Mouse (Mus musculus): Measurements from ENCODE around the gene Armcx3. TPM values are rescaled to one million over a fixed set of nuclear protein-coding genes. Genes with fewer than 3 reads are reported as not detected.
"Not testable (repeated sequence)": the region's sequence is repeated elsewhere in the genome, so short reads cannot be mapped to it uniquely, and the experiment has no call there.

Gene Armcx3
- polyA plus RNA-seq, 1 experiment: 24.2 TPM

DNA sequence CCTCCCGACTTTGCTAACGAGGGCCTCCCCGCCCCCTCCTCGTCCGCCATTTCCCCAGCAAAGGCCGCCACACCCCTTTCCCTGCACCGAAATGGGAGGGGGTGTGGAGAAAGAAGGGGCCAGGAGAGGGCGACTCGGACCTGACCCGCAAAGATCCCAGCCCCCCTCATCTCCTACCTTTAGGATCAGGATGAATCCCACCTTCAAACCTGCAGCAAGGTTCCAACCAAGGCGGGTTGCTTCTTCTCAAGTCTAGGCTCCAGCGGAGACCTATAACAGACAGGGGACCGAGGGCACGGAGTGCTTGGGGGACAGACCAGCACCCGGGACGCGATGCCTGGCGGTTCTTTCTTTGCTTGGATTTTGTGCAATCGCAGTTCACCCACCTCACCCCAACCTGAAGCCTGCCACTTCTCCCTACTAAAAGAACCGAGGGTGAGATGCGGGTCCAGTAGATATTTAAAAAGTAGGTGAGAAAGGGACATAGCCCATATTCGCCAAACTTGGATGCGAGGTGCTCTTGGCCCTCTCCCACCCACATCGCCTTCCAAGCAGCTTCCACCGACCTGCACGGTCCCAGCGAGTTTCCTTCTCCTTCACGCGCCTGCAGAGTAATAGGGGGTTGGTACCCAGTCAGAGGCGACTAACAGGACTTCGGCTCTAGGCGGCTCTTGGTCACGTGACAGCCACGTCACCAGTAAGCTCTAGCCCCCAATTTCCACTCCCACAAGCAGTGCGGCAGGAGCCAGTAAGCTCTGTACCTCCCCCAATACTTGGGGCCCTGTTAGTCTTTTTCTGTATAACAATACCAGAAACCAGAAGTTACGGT is 5.4 kb upstream of the Armcx3 start, which contains the start of gene Armcx6:
Armcx6 (minus strand) TSS at position 654 of the 829 bp plus-strand sequence.
- TF ChIP-seq TCF3 (IDR thresholded peaks at IDR 0.05; ENCODE audit: insufficient read length, low read depth) (no peak), POLR2AphosphoS2 (IDR thresholded peaks at IDR 0.05; ENCODE audit: insufficient read length, low read depth) (peak; percentile 61), MYOD1 (IDR thresholded peaks at IDR 0.05; ENCODE audit: control insufficient read depth in 1 of 3, insufficient read length in 2 of 3, low read depth in 2 of 3) (no peak), SRF (IDR thresholded peaks at IDR 0.05; ENCODE audit: control insufficient read depth, insufficient read length, low read depth) (no peak), USF1 (IDR thresholded peaks at IDR 0.05; ENCODE audit: low read depth) (peak; percentile 84), REST (IDR thresholded peaks at IDR 0.05; ENCODE audit: insufficient read depth, insufficient read length) (no peak), POLR2A (IDR thresholded peaks at IDR 0.05; ENCODE audit: insufficient read length, low read depth) (peak; percentile 69), E2F4 (IDR thresholded peaks at IDR 0.05; ENCODE audit: insufficient read depth) (no peak), MYOG (IDR thresholded peaks at IDR 0.05; ENCODE audit: control insufficient read depth in 1 of 3, insufficient read depth in 1 of 3, insufficient read length in 2 of 3, low read depth in 2 of 3) (no peak), TCF12 (IDR thresholded peaks at IDR 0.05; ENCODE audit: insufficient read depth, poor library complexity, severe bottlenecking) (no peak), MAX (IDR thresholded peaks at IDR 0.05; ENCODE audit: low read depth) (no peak), CEBPB (IDR thresholded peaks at IDR 0.05; ENCODE audit: insufficient read depth, poor library complexity, severe bottlenecking) (no peak)

DNA sequence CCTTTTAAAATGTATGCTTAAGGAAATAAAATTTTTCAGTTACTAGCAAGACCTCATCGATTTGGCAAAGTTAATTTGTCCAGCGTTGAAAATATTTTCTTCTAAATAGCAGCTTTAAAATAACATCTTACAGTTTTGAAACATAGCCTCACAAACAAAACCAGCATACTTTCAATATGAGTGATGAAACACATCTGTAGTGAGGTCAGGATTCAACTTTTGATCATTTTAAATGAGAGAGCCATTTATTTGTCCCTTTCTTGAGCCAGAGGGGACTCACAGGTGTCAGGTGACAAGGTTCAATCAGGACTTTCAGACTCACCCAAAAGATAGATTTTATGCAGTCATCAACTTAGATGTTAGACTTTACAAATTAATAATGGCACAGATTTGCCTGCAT is 4.5 kb upstream of the Armcx3 start:
- Histone ChIP-seq H3ac (ENCODE audit: control insufficient read depth, insufficient read length) (no peak overlapping the region), H3K27me3 (ENCODE audit: control insufficient read depth, insufficient read depth, insufficient read length) (no peaks in the 10 kb centered on the region), H3K4me3 (peak overlapping the region; percentile 31), H3K79me2 (ENCODE audit: control insufficient read depth, insufficient read depth) (no peaks in the 10 kb centered on the region), H3K36me3 (ENCODE audit: control insufficient read depth, insufficient read depth) (no peaks in the 10 kb centered on the region), H3K4me2 (ENCODE audit: low read depth) (peak overlapping the region; percentile 85)
- TF ChIP-seq POLR2AphosphoS2 (IDR thresholded peaks at IDR 0.05; ENCODE audit: insufficient read length, low read depth) (no peak), TCF3 (IDR thresholded peaks at IDR 0.05; ENCODE audit: insufficient read length, low read depth) (no peak), CEBPB (IDR thresholded peaks at IDR 0.05; ENCODE audit: insufficient read depth, poor library complexity, severe bottlenecking) (no peak), POLR2A (IDR thresholded peaks at IDR 0.05; ENCODE audit: insufficient read length, low read depth) (no peak), USF1 (IDR thresholded peaks at IDR 0.05; ENCODE audit: low read depth) (no peak), MYOG (IDR thresholded peaks at IDR 0.05; ENCODE audit: control insufficient read depth in 1 of 3, insufficient read depth in 1 of 3, insufficient read length in 2 of 3, low read depth in 2 of 3) (no peak), MYOD1 (IDR thresholded peaks at IDR 0.05; ENCODE audit: control insufficient read depth in 1 of 3, insufficient read length in 2 of 3, low read depth in 2 of 3) (no peak), SRF (IDR thresholded peaks at IDR 0.05; ENCODE audit: control insufficient read depth, insufficient read length, low read depth) (no peak), MAX (IDR thresholded peaks at IDR 0.05; ENCODE audit: low read depth) (no peak), E2F4 (IDR thresholded peaks at IDR 0.05; ENCODE audit: insufficient read depth) (no peak), REST (IDR thresholded peaks at IDR 0.05; ENCODE audit: insufficient read depth, insufficient read length) (no peak), TCF12 (IDR thresholded peaks at IDR 0.05; ENCODE audit: insufficient read depth, poor library complexity, severe bottlenecking) (no peak)

More for the DNA sequence above, 5.4 kb upstream of the Armcx3 start, which contains the start of gene Armcx6:
- peak within 1 kb of the TSS; percentile 85 for H3K4me2 ChIP-seq (ENCODE audit: low read depth)
- no peaks in the 10 kb centered on the region for H3K36me3 ChIP-seq (ENCODE audit: control insufficient read depth, insufficient read depth)
- H3ac ChIP-seq (ENCODE audit: control insufficient read depth, insufficient read length): no peak within 1 kb of the TSS
- H3K4me3 ChIP-seq: peak within 1 kb of the TSS; percentile 31
- no peaks in the 10 kb centered on the region for H3K79me2 ChIP-seq (ENCODE audit: control insufficient read depth, insufficient read depth)
- no peaks in the 10 kb centered on the region for H3K27me3 ChIP-seq (ENCODE audit: control insufficient read depth, insufficient read depth, insufficient read length)

DNA sequence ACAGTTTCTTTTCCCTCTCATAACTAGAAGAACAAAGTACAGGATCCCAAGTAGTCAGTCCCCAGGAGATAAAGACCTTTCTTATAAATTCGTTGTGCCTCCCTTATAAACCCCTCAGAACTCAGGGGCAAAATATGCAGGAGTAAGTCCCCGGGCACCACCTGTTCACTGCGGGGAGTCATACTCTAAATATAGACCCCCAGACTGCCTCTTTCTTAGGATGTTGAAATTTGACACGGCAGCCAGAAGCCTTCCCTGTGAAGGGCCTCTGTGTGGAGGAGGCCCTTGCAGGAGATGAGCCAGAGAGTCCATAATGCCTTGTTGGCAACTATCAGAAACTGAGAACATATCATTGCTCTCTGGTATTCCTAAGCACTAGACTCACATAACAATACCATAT is 3.8 kb upstream of the Armcx3 start:
- Histone ChIP-seq H3K4me3 (no peak overlapping the region), H3K79me2 (ENCODE audit: control insufficient read depth, insufficient read depth) (no peaks in the 10 kb centered on the region), H3K27me3 (ENCODE audit: control insufficient read depth, insufficient read depth, insufficient read length) (no peaks in the 10 kb centered on the region), H3K36me3 (ENCODE audit: control insufficient read depth, insufficient read depth) (no peaks in the 10 kb centered on the region), H3ac (ENCODE audit: control insufficient read depth, insufficient read length) (no peak overlapping the region), H3K4me2 (ENCODE audit: low read depth) (peak overlapping the region; percentile 85)
- TF ChIP-seq MYOD1 (IDR thresholded peaks at IDR 0.05; ENCODE audit: control insufficient read depth in 1 of 3, insufficient read length in 2 of 3, low read depth in 2 of 3) (peak; percentile 69 to 84 (median 80)), SRF (IDR thresholded peaks at IDR 0.05; ENCODE audit: control insufficient read depth, insufficient read length, low read depth) (no peak), TCF12 (IDR thresholded peaks at IDR 0.05; ENCODE audit: insufficient read depth, poor library complexity, severe bottlenecking) (peak; percentile 29), MYOG (IDR thresholded peaks at IDR 0.05; ENCODE audit: control insufficient read depth in 1 of 3, insufficient read depth in 1 of 3, insufficient read length in 2 of 3, low read depth in 2 of 3) (peak in 2 of 3 experiments; percentile 49 to 84), CEBPB (IDR thresholded peaks at IDR 0.05; ENCODE audit: insufficient read depth, poor library complexity, severe bottlenecking) (no peak)

DNA sequence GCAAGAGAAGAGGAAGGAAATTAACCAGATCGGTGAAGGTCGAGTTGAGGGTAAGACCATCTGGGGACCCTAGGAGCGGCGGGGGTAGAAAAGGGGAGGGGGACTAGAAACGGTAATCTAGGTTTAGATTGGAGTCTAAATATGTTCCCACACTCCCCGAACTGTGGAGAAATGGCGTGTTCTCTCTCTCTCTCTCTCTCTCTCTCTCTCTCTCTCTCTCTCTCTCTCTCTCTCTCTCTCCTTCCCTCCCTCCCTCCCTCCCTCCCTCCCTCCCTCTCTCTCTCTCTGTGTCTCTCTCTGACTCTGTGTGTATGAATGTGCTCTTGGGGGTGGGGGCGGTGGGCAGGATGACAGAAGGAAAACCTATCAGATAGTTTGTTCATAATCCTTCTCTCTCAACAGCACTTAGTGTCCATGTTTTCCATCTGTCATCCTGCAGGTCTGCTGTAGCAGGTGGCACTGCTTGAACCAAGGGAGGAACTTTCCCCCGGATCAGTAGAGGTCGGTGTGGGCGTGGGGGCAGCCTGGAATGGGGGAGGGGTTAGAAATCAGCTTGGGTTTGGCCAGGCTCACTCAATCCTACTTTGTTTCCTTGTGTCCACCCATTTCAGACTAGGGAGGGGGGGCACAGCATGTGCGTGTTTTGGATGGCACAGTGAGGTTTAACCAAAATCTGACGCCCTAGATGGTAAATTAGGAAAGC is 1.0 kb downstream of the Armcx3 start:
- H3K4me2 ChIP-seq (ENCODE audit: low read depth): peak overlapping the region; percentile 51
- H3ac ChIP-seq (ENCODE audit: control insufficient read depth, insufficient read length): peak overlapping the region; percentile 1
- no peaks in the 10 kb centered on the region for H3K36me3 ChIP-seq (ENCODE audit: control insufficient read depth, insufficient read depth)
- H3K27me3 ChIP-seq (ENCODE audit: control insufficient read depth, insufficient read depth, insufficient read length): no peaks in the 10 kb centered on the region
- TF ChIP-seq MYOD1 (IDR thresholded peaks at IDR 0.05; ENCODE audit: control insufficient read depth in 1 of 3, insufficient read length in 2 of 3, low read depth in 2 of 3): peak in 1 of 3 experiments; percentile 53
- TF ChIP-seq TCF3 (IDR thresholded peaks at IDR 0.05; ENCODE audit: insufficient read length, low read depth): no peak
- H3K4me3 ChIP-seq: peak overlapping the region; percentile 73
- H3K79me2 ChIP-seq (ENCODE audit: control insufficient read depth, insufficient read depth): no peaks in the 10 kb centered on the region

DNA sequence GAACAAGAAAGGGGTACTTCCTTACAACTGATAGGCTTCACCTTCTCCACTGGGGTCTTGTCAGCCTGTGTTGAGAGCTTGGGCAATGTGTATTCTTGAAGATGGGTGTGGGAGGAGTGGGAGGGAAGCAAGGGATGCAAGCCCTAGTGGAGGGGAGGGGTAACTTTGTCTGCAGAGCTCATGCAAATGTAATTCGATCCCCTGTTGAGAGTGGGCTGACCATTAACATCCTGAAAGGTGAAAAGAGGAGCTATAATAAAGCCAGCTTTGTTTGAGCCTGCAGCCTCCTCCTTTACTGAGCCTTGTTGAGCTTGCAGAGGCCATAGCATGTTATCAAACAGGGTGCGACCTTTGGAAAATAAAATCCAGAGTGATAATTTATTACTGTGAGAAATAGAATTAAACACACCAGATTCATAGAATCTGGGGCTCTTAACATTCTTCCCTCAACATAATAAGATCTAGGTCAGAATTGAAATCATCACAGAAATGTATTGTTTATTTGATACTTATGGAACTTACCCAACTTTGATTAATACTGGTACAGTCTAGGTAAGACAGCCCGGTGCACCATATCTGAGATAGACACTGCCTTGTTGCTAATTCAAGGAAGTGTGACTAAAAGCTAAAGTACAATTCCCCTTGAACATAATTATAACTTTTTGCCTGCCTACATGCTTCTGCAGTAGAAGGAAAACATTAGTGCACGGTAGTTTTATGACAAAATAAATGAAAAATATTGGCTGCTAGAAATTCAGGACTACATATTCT is 7.2 kb downstream of the Armcx3 start:
- not testable (repeated sequence) for H3ac ChIP-seq (ENCODE audit: control insufficient read depth, insufficient read length); H3K4me3 ChIP-seq; H3K36me3 ChIP-seq (ENCODE audit: control insufficient read depth, insufficient read depth); H3K4me2 ChIP-seq (ENCODE audit: low read depth); H3K27me3 ChIP-seq (ENCODE audit: control insufficient read depth, insufficient read depth, insufficient read length); H3K79me2 ChIP-seq (ENCODE audit: control insufficient read depth, insufficient read depth)
